Mouse (Mus musculus): ENCODE results near the gene Trmo.

- no peak for TF ChIP-seq CTCF (IDR thresholded peaks at IDR 0.05; ENCODE audit: low read depth)
- TF ChIP-seq EP300 (IDR thresholded peaks at IDR 0.05; ENCODE audit: low read depth): no peak
These were observed 540 bp upstream of the Trmo start for GRCm38 (mm10) chr4:46389612-46390341.
